Mouse (Mus musculus) embryo, embryonic 11.5 days (tissue): ENCODE data around the gene Arih1.
A peak's percentile ranks its signal among the peaks of the same experiment; 100 is the strongest.
"Not testable (repeated sequence)": the region's sequence is repeated elsewhere in the genome, so short reads cannot be mapped to it uniquely, and the experiment has no call there.

Experiments used
- DNase-seq: peaks from one replicate; pipeline ENCODE4 v3.0.0-alpha.2; 2012; ENCODE audit warnings: low read depth, low spot score

Arih1 gene

GRCm38 (mm10) chr9:59458997-59459510 is 27.4 kb downstream of the Arih1 start:
- no peak for DNase-seq

DNA sequence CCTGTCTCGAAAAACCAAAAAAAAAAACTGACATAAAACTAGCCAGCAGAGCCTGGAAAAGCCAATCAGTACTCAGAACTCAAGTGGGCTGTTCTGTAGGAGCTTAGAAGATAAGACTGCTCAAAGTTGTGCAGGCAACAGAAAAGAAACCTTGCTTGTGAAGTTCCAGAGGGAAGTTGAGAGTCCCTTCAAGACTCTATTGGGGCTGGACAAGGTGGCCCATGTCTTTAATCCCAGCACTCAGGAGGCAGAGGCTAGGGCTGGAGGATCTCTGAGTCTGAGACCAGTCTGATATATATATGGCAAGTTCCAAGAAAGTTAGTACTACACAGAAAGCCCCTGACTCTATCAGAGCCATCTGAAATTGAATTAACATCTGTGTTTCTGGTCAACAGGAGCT is 28.0 kb downstream of the Arih1 start:
- DNase-seq = no peak

DNA sequence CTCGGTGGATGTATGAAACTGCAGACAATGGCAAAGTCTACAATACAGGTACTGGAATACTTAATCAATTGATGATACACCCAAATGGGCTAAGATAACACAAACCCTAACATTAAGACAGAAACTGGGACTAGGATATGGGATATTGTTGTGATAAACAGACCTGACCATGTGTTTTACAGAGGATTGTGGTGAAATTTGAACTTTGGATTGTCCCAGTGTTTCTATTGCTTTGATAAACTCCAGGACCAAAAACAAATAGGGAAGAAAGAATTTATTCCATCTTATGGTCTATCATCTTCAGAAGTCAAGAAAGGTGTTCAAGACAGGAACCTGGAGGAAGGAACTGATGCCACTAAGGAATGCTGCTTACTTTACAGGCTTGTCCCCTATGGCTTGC is 28.7 kb downstream of the Arih1 start:
- DNase-seq = no peak

GRCm38 (mm10) chr9:59455404-59456068 is 30.9 kb downstream of the Arih1 start:
- DNase-seq = no peak

GRCm38 (mm10) chr9:59433729-59434128 is 52.7 kb downstream of the Arih1 start:
- DNase-seq = no peak

- DNase-seq = no peak
Measured at GRCm38 (mm10) chr9:59431626-59432025, 54.8 kb downstream of the Arih1 start.

DNA sequence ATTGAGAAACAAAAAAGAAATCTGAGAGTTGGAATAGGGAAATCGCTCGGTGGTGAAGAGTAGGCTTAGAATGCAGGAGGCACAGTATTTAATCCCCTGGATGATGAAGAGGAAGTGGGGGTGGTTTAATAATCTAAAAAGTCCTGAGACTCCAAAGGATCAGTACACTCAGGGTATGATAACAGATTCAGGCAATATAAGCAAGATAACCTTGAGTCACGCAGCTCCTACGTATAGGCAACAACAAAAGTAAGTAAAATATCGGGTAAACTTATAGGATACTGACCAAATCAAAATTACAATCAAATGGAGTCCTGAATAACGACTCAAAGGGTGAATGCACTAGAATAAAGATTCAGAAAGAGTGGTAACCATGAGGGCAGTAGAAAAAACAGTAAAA is 65.9 kb downstream of the Arih1 start:
- no peak for DNase-seq

- DNase-seq = no peak
Measured at GRCm38 (mm10) chr9:59407271-59407670, 79.1 kb downstream of the Arih1 start.

DNA sequence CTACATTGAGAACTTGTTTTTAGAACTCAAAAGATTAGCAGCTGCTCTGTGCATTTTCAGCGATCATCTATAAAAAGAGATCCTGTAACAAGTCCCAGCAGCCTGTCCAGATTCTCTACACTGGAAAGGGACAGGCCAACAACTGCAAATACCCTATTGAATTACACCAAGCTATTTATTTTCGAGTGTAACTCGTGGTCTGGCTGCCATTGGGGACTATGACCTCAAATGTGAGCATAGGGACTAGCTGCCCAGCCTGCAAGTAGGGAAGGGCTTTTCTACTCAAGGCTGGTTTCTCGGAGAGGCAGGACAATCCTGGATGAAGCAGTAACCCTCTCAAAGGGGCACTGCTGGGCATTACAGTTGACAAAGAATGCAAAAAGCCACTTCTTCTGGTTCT is 97.3 kb downstream of the Arih1 start:
- DNase-seq = no peak

- DNase-seq = no peak
Measured at GRCm38 (mm10) chr9:59388311-59388710, 98.1 kb downstream of the Arih1 start.

- DNase-seq = no peak
Measured at GRCm38 (mm10) chr9:59387461-59387860, 99.0 kb downstream of the Arih1 start.

DNA sequence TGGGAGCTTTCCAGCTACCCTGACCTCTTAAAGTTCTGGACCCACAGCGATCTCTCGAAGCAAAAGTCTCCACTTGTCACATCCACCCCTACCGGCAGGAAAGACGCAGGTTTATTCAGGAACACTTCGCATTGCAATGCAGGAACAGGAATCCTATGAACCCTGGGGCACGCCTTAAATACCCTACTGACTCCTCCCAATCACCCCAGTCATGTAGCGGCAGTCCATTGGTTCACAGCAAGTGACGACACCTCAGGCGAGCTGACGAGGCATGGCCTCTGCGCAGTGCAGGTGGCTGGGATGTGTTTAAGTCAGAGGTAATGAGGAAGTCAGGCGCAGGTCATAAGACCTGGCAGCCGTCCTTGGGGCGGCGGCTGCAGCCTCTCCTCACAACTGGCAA is 110.8 kb downstream of the Arih1 start:
- DNase-seq = no peak

GRCm38 (mm10) chr9:59369646-59370045 is 116.8 kb downstream of the Arih1 start:
- no peak for DNase-seq

DNA sequence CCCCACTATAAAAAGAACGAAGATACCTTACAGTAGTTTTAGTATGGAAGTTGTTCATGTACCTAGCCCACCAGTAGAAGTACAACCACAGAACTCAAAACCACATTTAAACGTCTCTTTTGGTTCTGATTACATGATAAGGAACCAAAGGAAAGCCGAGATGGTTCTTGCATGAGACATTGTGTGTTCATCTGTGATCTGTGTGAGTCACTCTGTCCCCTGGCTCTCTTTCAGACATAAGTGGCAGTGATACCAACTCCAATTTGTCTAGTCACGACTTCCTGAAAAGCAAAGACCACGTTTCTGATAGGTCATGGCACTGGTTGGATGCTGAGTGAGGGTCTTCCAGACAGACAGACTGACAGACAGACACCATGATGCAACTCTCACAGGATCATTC is 117.2 kb downstream of the Arih1 start:
- DNase-seq = no peak

- DNase-seq = not testable (repeated sequence)
Measured at GRCm38 (mm10) chr9:59360487-59360886, 125.9 kb downstream of the Arih1 start.

DNA sequence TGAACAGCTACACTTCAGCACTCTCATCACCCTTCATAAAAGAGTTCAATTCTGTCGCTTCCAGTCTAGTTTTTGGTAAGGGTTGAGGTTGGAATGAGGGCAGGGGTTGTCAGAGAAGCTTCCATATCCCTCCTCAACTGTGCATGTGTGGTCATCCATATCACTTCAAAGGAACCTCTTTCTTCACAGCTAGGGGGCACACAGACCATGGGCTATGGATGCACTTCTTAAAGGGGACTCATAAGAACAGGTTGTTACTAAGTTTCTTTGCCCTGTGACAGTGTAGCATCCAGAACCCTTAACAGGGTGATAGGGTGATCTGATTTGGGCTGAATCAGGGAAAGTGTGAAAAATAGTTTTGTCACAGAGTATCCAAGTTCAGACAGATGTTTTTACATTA is 128.4 kb downstream of the Arih1 start:
- DNase-seq = not testable (repeated sequence)

- DNase-seq = peak; percentile 86
Measured at GRCm38 (mm10) chr9:59353253-59353639, 133.2 kb downstream of the Arih1 start, which contains the start of gene Bbs4. TSS of gene Bbs4 (minus strand) at chr9:59353508.

DNA sequence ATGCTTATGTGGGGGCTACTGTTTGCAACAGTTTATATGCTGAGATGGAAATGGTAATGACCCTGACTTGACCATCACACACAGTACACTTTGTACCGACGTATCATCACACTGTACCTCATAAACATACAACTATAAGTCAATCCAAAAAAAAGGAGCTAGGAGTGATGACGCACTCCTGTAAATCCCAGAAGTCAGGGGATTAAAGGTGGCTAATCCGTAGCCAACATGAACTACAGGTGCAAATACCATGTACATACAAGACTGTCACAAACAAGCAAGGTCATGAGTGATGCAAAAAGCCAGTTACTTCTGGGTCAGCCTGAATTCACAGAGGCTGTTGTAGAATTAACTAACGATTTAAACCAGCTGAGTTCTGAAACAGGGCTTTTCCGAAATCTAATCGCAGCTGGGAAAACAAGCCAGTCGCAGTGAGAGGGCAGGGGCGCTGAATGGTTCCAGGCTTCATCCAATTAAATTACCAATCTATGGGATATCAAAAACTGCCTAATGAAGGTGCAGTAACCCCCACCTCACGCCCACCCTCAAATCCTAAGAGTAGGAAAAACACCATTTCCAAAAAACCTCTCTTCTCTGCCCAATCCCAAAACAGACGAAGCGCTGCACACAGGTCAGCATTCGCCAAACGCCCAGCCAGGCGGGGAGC is 133.7 kb downstream of the Arih1 start:
- no peak for DNase-seq

- DNase-seq = no peak
Measured at GRCm38 (mm10) chr9:59346176-59346575, 140.2 kb downstream of the Arih1 start.

GRCm38 (mm10) chr9:59340002-59340401 is 146.4 kb downstream of the Arih1 start:
- DNase-seq = no peak

DNA sequence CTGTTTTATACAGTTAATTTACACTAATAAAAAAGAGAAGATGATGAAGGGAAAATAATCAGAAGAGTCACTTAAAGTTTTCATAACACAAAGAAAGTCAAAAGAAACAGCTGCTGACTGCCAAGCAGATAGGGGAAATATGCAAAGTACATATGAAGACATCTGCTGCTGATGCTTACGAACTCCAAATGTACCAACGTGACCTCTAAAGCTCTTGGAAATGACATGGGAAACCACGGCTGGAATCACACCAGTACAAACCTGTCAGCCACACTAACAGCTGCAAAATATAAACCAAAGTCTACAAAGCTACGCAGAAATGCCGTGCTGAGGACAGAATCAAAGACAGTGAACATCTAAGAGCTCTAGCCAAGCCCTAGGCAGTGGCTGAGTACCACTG is 147.3 kb downstream of the Arih1 start:
- DNase-seq = no peak

DNA sequence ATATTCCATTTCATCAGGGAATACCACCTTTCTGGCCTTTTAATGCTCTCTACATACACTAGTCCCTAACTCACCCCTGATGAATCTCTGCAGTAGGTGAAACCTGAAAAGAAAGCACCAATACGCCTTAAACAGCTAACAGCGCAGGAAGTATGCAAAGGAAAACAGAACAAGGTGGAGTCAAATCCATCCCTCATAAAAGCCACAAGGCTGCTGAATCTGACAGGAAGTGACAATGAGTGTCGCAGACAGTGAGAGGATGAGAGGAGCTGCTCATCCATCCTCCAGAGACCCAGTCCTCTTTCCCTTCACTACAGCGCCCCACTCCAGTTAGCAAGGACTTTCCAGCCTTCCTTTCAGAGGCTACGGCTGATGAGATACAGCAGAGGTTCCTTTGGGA is 148.0 kb downstream of the Arih1 start:
- no peak for DNase-seq
